Mouse (Mus musculus) urinary bladder, postnatal 25 days (tissue): ENCODE measurements at regions not wholly inside any gene's neighbourhood (a gene's known extent, or its start where the extent isn't known, plus 50 kb on each side); places are given as distances from the start of the nearest gene placed in this dataset.

ENCODE experiments used
- DNase-seq: peaks from one replicate; pipeline ENCODE4 v3.0.0; 2022; ENCODE audit warnings: low spot score

GRCm38 (mm10) chr1:36013823-36014341 lies 54.3 kb upstream of the Hs6st1 start:
- DNase-seq: no peak

- DNase-seq: no peak
These were observed 53.8 kb upstream of the Hs6st1 start for GRCm38 (mm10) chr1:36014372-36014771.

- no peak for DNase-seq
These were observed 53.0 kb upstream of the Hs6st1 start for GRCm38 (mm10) chr1:36015210-36015609.

- DNase-seq: no peak
These were observed 51.6 kb upstream of the Hs6st1 start for GRCm38 (mm10) chr1:36016566-36016965.

GRCm38 (mm10) chr1:36017061-36017461 lies 51.1 kb upstream of the Hs6st1 start:
- no peak for DNase-seq

GRCm38 (mm10) chr1:36017656-36018055 lies 50.5 kb upstream of the Hs6st1 start:
- DNase-seq: no peak
